Mouse (Mus musculus) embryonic facial prominence, embryonic 14.5 days (tissue): ENCODE measurements around the gene Cdk1. TPM values are rescaled to one million over a fixed set of nuclear protein-coding genes. Genes with fewer than 3 reads are reported as not detected.

Source experiments
- ATAC-seq: fragments of 200-750 bp; cut with Nextera tagmentation; 2 replicates; pipeline ENCODE4 v1.8.0; 2017; ENCODE audit warnings: low read depth, moderate number of reproducible peaks, moderate TSS enrichment
- DNase-seq: peaks from one replicate; pipeline ENCODE4 v3.0.0-alpha.2; 2015; ENCODE audit warnings: low spot score
- H3K27ac ChIP-seq: fragments of 300-500 bp; sonication (generic); replicated peaks from 2 replicates; pipeline ENCODE4 v1.5.1; 2014; ENCODE audit warnings: low read depth, mild to moderate bottlenecking, low read length, moderate library complexity
- H3K27me3 ChIP-seq: fragments of 300-500 bp; sonication (generic); replicated peaks from 2 replicates; pipeline ENCODE4 v1.6.1; 2014; ENCODE audit warnings: low read length; ENCODE audit not compliant: control insufficient read depth, insufficient read depth
- H3K36me3 ChIP-seq: fragments of 300-500 bp; sonication (generic); 2 replicates; pipeline ENCODE4 v1.6.1; 2014; ENCODE audit warnings: low read length, mixed read lengths; ENCODE audit not compliant: control insufficient read depth, insufficient read depth
- H3K4me1 ChIP-seq: fragments of 300-500 bp; sonication (generic); 2 replicates; pipeline ENCODE4 v1.6.1; 2014; ENCODE audit warnings: antibody characterized with exemption, low read length; ENCODE audit not compliant: control insufficient read depth, insufficient read depth
- H3K4me2 ChIP-seq: fragments of 300-500 bp; sonication (generic); 2 replicates; pipeline ENCODE4 v1.6.1; 2014; ENCODE audit warnings: low read depth, mild to moderate bottlenecking, low read length, moderate library complexity, mixed read lengths
- H3K4me3 ChIP-seq: fragments of 300-500 bp; sonication (generic); 2 replicates; pipeline ENCODE4 v1.5.1; 2014; ENCODE audit warnings: low read depth, mild to moderate bottlenecking, low read length
- H3K9ac ChIP-seq: fragments of 300-500 bp; sonication (generic); 2 replicates; pipeline ENCODE4 v1.6.1; 2014; ENCODE audit warnings: low read depth, mild to moderate bottlenecking, low read length, moderate library complexity, mixed read lengths
- H3K9me3 ChIP-seq: fragments of 300-500 bp; sonication (generic); 2 replicates; pipeline ENCODE4 v1.6.1; 2016; ENCODE audit warnings: low read length; ENCODE audit not compliant: control insufficient read depth
- WGBS: fragments of 180-500 bp; shearing (Covaris S2); extraction: QIAGEN DNeasy Blood & Tissue Kit; methylation state at CpG from one replicate; pipeline ENCODE4 v1.1.7; 2014; 5-methylcytosine and 5-hydroxymethylcytosine counted together
- polyA plus RNA-seq: library from polyadenylated mRNA; unstranded; fragments of >200 nt; fragmentation: Nextera tagmentation; extraction: Ambion mirVana; gene quantifications from 2 replicates; pipeline ENCODE4 v1.2.1, GENCODE M21; 2014

Gene Cdk1
- polyA plus RNA-seq, result 397 and 436 TPM in 2 replicates

- Histone ChIP-seq H3K4me3 (peak within 1 kb of the TSS; percentile 81), H3K4me1 (peaks cover 38% of the 10 kb centered on the region), H3K27ac (peak within 1 kb of the TSS; percentile 88), H3K9me3 (no peaks in the 10 kb centered on the region), H3K36me3 (peaks cover 31% of the 10 kb centered on the region), H3K9ac (peak within 1 kb of the TSS; percentile 84), H3K4me2 (peak within 1 kb of the TSS; percentile 87), H3K27me3 (no peaks in the 10 kb centered on the region)
- peak; percentile 98 for ATAC-seq
- DNase-seq, result peak; percentile 99
- under 1% methylated on average over 44 of the region's 51 CpGs for WGBS
Measured at GRCm38 (mm10) chr10:69352212-69353085, at the start of gene Cdk1. Gene Cdk1 (minus strand): TSS chr10:69352938.

GRCm38 (mm10) chr10:69399814-69400385 is 47.2 kb upstream of the Cdk1 start:
- Histone ChIP-seq H3K27ac (no peak overlapping the region), H3K27me3 (peaks cover 49% of the 10 kb centered on the region), H3K4me1 (peaks cover 10% of the 10 kb centered on the region; the same call in 1 of the 2 replicates), H3K9me3 (no peaks in the 10 kb centered on the region), H3K36me3 (no peaks in the 10 kb centered on the region), H3K4me3 (peak overlapping the region; percentile 69), H3K4me2 (peak overlapping the region; percentile 100), H3K9ac (peak overlapping the region; percentile 40; the same call in 1 of the 2 replicates)
- ATAC-seq, result peak; percentile 38; the same call in 1 of the 2 replicates
- 4% methylated on average over 17 of the region's 17 CpGs for WGBS
- peak; percentile 46 for DNase-seq

GRCm38 (mm10) chr10:69398763-69399590 is 46.2 kb upstream of the Cdk1 start, which contains the start of gene Ank3:
Gene Ank3 (plus strand): TSS chr10:69398773.
- Histone ChIP-seq H3K4me3 (peak within 1 kb of the TSS; percentile 69), H3K27me3 (peaks cover 49% of the 10 kb centered on the region), H3K36me3 (no peaks in the 10 kb centered on the region), H3K9me3 (no peaks in the 10 kb centered on the region), H3K9ac (peak within 1 kb of the TSS; percentile 69), H3K27ac (no peak within 1 kb of the TSS), H3K4me2 (peak within 1 kb of the TSS; percentile 100), H3K4me1 (peaks cover 10% of the 10 kb centered on the region; the same call in 1 of the 2 replicates)
- ATAC-seq (peak; percentile 86), DNase-seq (peak; percentile 54)
- WGBS, result under 1% methylated on average over 45 of the region's 77 CpGs

- under 1% methylated on average over 25 of the region's 26 CpGs for WGBS
- peaks cover 10% of the 10 kb centered on the region; the same call in 1 of the 2 replicates for H3K4me1 ChIP-seq
- H3K4me3 ChIP-seq, result peak overlapping the region; percentile 69
- H3K27me3 ChIP-seq, result peaks cover 49% of the 10 kb centered on the region
- H3K36me3 ChIP-seq, result no peaks in the 10 kb centered on the region
- peak overlapping the region; percentile 69 for H3K9ac ChIP-seq
- DNase-seq, result peak; percentile 56
- no peaks in the 10 kb centered on the region for H3K9me3 ChIP-seq
- no peak overlapping the region for H3K27ac ChIP-seq
- peak; percentile 64 for ATAC-seq
- H3K4me2 ChIP-seq, result peak overlapping the region; percentile 100
Measured at GRCm38 (mm10) chr10:69398197-69398762, 45.5 kb upstream of the Cdk1 start.

- no peak overlapping the region for H3K4me2 ChIP-seq
- H3K36me3 ChIP-seq, result no peaks in the 10 kb centered on the region
- ATAC-seq (no peak), DNase-seq (no peak)
- WGBS, result 86% methylated on average over 4 of the region's 4 CpGs
- no peaks in the 10 kb centered on the region for H3K9me3 ChIP-seq
- no peaks in the 10 kb centered on the region for H3K4me1 ChIP-seq
- H3K27me3 ChIP-seq, result no peaks in the 10 kb centered on the region
- no peak overlapping the region for H3K4me3 ChIP-seq
- H3K9ac ChIP-seq, result no peak overlapping the region
- no peak overlapping the region for H3K27ac ChIP-seq
Measured at GRCm38 (mm10) chr10:69389511-69389910, 36.8 kb upstream of the Cdk1 start.

- no peak overlapping the region for H3K4me3 ChIP-seq
- ATAC-seq (no peak), DNase-seq (no peak)
- no peaks in the 10 kb centered on the region for H3K4me1 ChIP-seq
- no peaks in the 10 kb centered on the region for H3K9me3 ChIP-seq
- H3K27me3 ChIP-seq, result no peaks in the 10 kb centered on the region
- no peak overlapping the region for H3K27ac ChIP-seq
- H3K4me2 ChIP-seq, result no peak overlapping the region
- H3K36me3 ChIP-seq, result no peaks in the 10 kb centered on the region
- H3K9ac ChIP-seq, result no peak overlapping the region
- WGBS, result 75% methylated on average over 8 of the region's 8 CpGs
Measured at GRCm38 (mm10) chr10:69386767-69387166, 34.0 kb upstream of the Cdk1 start.

GRCm38 (mm10) chr10:69385136-69385535 is 32.4 kb upstream of the Cdk1 start:
- Histone ChIP-seq H3K9me3 (no peaks in the 10 kb centered on the region), H3K9ac (no peak overlapping the region), H3K27me3 (no peaks in the 10 kb centered on the region), H3K4me3 (no peak overlapping the region), H3K4me2 (no peak overlapping the region), H3K4me1 (no peaks in the 10 kb centered on the region), H3K36me3 (no peaks in the 10 kb centered on the region), H3K27ac (no peak overlapping the region; the same call in 1 of the 2 replicates)
- ATAC-seq (no peak), DNase-seq (no peak)
- 86% methylated on average over 8 of the region's 8 CpGs for WGBS

- H3K4me1 ChIP-seq, result no peaks in the 10 kb centered on the region
- peak; percentile 49 for DNase-seq
- no peaks in the 10 kb centered on the region for H3K9me3 ChIP-seq
- H3K27me3 ChIP-seq, result no peaks in the 10 kb centered on the region
- peak; percentile 63; the same call in 1 of the 2 replicates for ATAC-seq
- no peak overlapping the region for H3K4me3 ChIP-seq
- H3K4me2 ChIP-seq, result no peak overlapping the region
- no peaks in the 10 kb centered on the region for H3K36me3 ChIP-seq
- WGBS, result 49% methylated on average over 11 of the region's 11 CpGs
- H3K27ac ChIP-seq, result no peak overlapping the region
- no peak overlapping the region for H3K9ac ChIP-seq
Measured at GRCm38 (mm10) chr10:69384640-69385039, 31.9 kb upstream of the Cdk1 start.
